Mouse (Mus musculus) G1E (cell line): ENCODE data around the gene Itgbl1. TPM values are rescaled to one million over a fixed set of nuclear protein-coding genes. Genes with fewer than 3 reads are reported as not detected.

Experiments used
- ATAC-seq: 2 replicates; pipeline ENCODE4 v1.8.0; 2016; ENCODE audit warnings: mild to moderate bottlenecking; ENCODE audit not compliant: insufficient number of reproducible peaks, poor library complexity, low FRiP score, severe bottlenecking; ENCODE audit errors: extremely low read depth
- DNase-seq: peaks from one replicate; pipeline ENCODE4 v3.0.0; 2012; ENCODE audit warnings: low spot score
- H3K27me3 ChIP-seq: 2 replicates; pipeline ENCODE4 v1.6.1; 2012; ENCODE audit warnings: mild to moderate bottlenecking, low read length, inconsistent platforms; ENCODE audit not compliant: insufficient read depth
- H3K36me3 ChIP-seq: replicated peaks from 2 replicates; pipeline ENCODE3; 2012; ENCODE audit warnings: mild to moderate bottlenecking, inconsistent platforms
- H3K4me1 ChIP-seq: 2 replicates; pipeline ENCODE4 v1.6.1; 2012; ENCODE audit warnings: low read depth, low read length, inconsistent platforms, mixed read lengths; ENCODE audit not compliant: insufficient read depth
- H3K4me3 ChIP-seq: 2 replicates; pipeline ENCODE4 v1.5.1; 2012; ENCODE audit warnings: low read depth, mild to moderate bottlenecking, inconsistent platforms, low read length, moderate library complexity, mixed read lengths
- H3K9me3 ChIP-seq: replicated peaks from 2 replicates; pipeline ENCODE4 v1.6.1; 2012; ENCODE audit warnings: inconsistent platforms
- CTCF ChIP-seq: IDR thresholded peaks from 2 replicates; pipeline ENCODE4 v1.5.1; 2012; ENCODE audit warnings: low read depth, low read length, inconsistent platforms, mixed read lengths
- GATA1 ChIP-seq: IDR thresholded peaks from 2 replicates; pipeline ENCODE4 v1.6.1; 2012; ENCODE audit warnings: borderline replicate concordance, low read length, inconsistent platforms, mixed read lengths
- GATA2 ChIP-seq: IDR thresholded peaks from 2 replicates; pipeline ENCODE4 v1.6.1; 2012; ENCODE audit warnings: low read depth, low read length, inconsistent platforms, borderline replicate concordance
- POLR2AphosphoS5 ChIP-seq: IDR thresholded peaks from 2 replicates; pipeline ENCODE4 v1.6.1; 2012; ENCODE audit warnings: low read depth, low read length, inconsistent platforms; ENCODE audit not compliant: insufficient replicate concordance
- TAL1 ChIP-seq: conservative IDR thresholded peaks from 2 replicates; pipeline ENCODE4 v1.6.1; 2012; ENCODE audit warnings: low read depth, low read length, inconsistent platforms, mixed read lengths
- polyA plus RNA-seq: library from polyadenylated mRNA; stranded (reverse); fragments of >175 nt; gene quantifications from 2 replicates; pipeline ENCODE4 v1.2.3, GENCODE M21; 2012
- total RNA-seq, 2 experiments: library from RNA; stranded (forward) in 1 of 2; stranded (reverse) in 1 of 2; fragments of 200-1000 nt in 1 of 2; fragments of >200 nt in 1 of 2; fragmentation: Nextera tagmentation in 1 of 2; gene quantifications; 2 replicates each; pipeline ENCODE4 v1.2.3; 2014 to 2017

The Itgbl1 gene
- total and polyA plus RNA-seq, 3 experiments: 0.16 TPM; not detected in 2

DNA sequence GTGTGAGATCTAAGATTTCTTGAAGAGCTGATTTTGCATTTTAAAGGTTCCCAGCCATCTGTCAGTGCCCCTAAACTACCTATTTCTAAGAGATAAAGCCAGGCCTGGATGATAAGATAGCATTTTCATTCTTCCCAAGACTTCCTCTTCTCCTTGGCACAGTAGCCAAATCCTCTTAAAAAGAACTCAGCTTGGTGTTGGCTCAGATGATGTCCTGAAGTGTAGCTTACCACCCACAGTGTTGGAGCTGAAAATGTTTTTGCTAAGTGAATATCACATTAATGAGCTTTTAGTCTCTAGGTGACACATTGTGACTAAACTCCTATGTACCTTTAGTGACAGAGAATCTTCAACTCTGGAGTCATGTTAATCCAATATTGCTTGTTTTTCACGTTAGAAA is 99.8 kb downstream of the Itgbl1 start:
- Histone ChIP-seq H3K4me3 (no peak overlapping the region), H3K9me3 (no peaks in the 10 kb centered on the region), H3K4me1 (no peaks in the 10 kb centered on the region), H3K36me3 (no peaks in the 10 kb centered on the region), H3K27me3 (no peaks in the 10 kb centered on the region)
- ATAC-seq: no peak
- no peak for TF ChIP-seq GATA1
- no peak for TF ChIP-seq GATA2
- no peak for TF ChIP-seq CTCF
- no peak for TF ChIP-seq POLR2AphosphoS5
- TF ChIP-seq TAL1: no peak
- no peak for DNase-seq

GRCm38 (mm10) chr14:123760079-123760478 is 100.3 kb downstream of the Itgbl1 start:
- Histone ChIP-seq H3K36me3 (no peaks in the 10 kb centered on the region), H3K27me3 (no peaks in the 10 kb centered on the region), H3K4me3 (no peak overlapping the region), H3K9me3 (no peaks in the 10 kb centered on the region), H3K4me1 (no peaks in the 10 kb centered on the region)
- TF ChIP-seq CTCF (no peak), GATA1 (no peak), TAL1 (no peak), POLR2AphosphoS5 (no peak), GATA2 (no peak)
- no peak for DNase-seq
- no peak for ATAC-seq

DNA sequence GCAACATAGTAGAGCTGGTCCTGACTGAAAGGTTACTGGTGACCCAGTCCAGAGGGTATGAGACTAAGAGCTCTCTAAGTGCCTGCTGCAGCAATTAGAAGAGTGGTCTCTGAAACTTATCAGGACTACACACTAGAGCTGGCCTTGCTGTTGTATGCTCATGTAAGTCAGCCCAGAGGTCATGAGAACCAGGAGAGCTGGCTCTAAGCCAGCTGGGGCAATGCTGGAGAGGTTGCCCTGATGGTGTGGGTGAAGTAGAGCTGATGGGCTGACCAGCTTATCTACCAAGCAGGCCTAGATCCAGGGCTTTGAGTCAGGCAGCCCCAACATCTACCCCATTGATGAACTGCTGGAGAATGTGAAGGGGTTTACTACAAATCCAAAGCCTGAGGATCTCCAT is 142.0 kb downstream of the Itgbl1 start:
- Histone ChIP-seq H3K4me3 (no peak overlapping the region), H3K27me3 (no peaks in the 10 kb centered on the region), H3K4me1 (no peaks in the 10 kb centered on the region), H3K36me3 (no peaks in the 10 kb centered on the region), H3K9me3 (peaks cover 6% of the 10 kb centered on the region; the same call in 1 of the 2 replicates)
- no peak for TF ChIP-seq GATA1
- TF ChIP-seq POLR2AphosphoS5: no peak
- TF ChIP-seq TAL1: no peak
- no peak for TF ChIP-seq CTCF
- TF ChIP-seq GATA2: no peak
- ATAC-seq (no peak), DNase-seq (no peak)

DNA sequence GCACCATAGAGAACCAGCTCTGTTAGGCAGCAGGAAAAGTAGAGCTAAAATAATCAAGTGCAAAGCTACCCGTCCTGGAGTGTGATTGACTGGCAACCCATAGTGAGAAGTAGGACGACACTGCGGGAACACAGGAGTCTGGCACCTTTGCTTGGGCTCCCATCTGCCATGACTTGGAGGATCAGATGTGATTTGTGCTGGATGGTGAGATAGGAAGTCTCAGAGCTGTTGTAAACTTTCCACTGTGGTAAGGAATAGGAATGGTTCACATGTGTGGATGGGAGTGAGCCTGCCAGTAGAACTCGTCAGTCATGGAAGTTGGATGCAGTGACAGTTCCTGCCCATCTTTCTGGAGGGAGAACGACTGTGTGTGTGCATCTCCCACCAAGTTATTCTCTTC is 177.9 kb downstream of the Itgbl1 start:
- Histone ChIP-seq H3K4me1 (no peaks in the 10 kb centered on the region), H3K4me3 (no peak overlapping the region), H3K9me3 (peaks cover 3% of the 10 kb centered on the region; the same call in 1 of the 2 replicates), H3K36me3 (no peaks in the 10 kb centered on the region), H3K27me3 (no peaks in the 10 kb centered on the region)
- no peak for ATAC-seq
- TF ChIP-seq CTCF: no peak
- TF ChIP-seq TAL1: no peak
- no peak for TF ChIP-seq GATA1
- TF ChIP-seq GATA2: no peak
- no peak for TF ChIP-seq POLR2AphosphoS5
- no peak for DNase-seq

DNA sequence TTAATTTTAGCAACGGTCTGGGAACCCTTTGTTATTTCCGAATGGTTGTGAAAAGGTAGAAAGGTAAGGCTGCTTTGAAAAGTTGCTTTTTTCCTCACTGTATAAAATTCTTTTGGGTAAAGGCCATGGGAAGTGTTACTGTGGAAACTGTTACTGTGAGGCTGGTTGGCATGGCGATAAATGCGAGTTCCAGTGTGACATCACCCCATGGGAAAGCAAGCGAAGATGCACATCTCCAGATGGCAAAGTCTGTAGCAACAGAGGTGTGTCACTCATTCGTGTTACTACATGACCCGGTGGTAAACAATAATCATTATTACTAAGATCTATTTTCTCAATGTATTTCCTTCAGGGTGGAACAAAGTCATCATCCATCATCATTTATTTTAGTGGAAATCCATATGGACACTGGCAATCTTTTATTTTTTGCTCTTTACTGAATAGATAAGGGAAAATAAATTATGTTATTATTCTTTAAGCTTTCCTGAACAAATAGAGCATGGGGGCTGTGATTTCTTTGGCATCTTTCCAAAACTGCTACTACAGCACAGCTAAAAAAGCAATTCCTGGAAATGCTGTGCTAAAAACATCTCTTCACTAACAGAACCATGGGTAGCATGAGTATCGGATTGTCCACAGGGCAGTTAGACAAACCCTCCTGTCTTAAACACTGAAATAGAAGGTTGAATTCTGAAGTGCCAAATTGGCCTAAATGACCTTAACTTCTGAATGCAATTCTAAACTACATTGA is 184.1 kb downstream of the Itgbl1 start:
- Histone ChIP-seq H3K4me1 (no peaks in the 10 kb centered on the region), H3K4me3 (no peak overlapping the region), H3K36me3 (no peaks in the 10 kb centered on the region), H3K9me3 (no peaks in the 10 kb centered on the region), H3K27me3 (no peaks in the 10 kb centered on the region)
- TF ChIP-seq CTCF (no peak), TAL1 (no peak), GATA2 (no peak), POLR2AphosphoS5 (no peak), GATA1 (no peak)
- ATAC-seq (no peak), DNase-seq (no peak)

DNA sequence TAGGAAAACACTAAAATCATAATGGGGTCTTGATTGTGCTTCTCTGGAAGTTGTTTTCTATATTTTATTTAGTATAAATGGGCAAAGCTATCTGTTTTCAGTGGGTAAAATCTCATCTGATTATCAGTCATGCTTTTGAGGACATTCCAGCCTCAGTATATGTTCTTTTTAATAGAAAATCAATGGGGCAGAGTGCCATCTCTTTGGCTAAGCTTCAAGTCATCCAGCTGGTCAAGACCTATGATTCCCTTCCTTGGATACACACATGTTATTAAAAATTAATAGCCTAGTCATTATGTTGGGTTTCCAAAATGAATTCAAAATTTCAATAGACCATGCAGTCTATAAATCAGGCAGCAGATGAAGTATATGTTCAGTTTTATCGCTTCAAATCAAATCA is 204.8 kb downstream of the Itgbl1 start:
- ATAC-seq (no peak), DNase-seq (no peak)
- no peak for TF ChIP-seq POLR2AphosphoS5
- no peak for TF ChIP-seq CTCF
- TF ChIP-seq TAL1: no peak
- no peak for TF ChIP-seq GATA2
- no peak for TF ChIP-seq GATA1
- Histone ChIP-seq H3K36me3 (no peaks in the 10 kb centered on the region), H3K9me3 (peaks cover 3% of the 10 kb centered on the region; the same call in 1 of the 2 replicates), H3K27me3 (no peaks in the 10 kb centered on the region), H3K4me3 (no peak overlapping the region), H3K4me1 (no peaks in the 10 kb centered on the region)
